Mouse (Mus musculus) midbrain, embryonic 14.5 days (tissue): Measurements from ENCODE around the gene Tbc1d19. TPM values are rescaled to one million over a fixed set of nuclear protein-coding genes. Genes with fewer than 3 reads are reported as not detected.

ENCODE experiments used
- ATAC-seq: fragments of 200-750 bp; cut with Nextera tagmentation; 2 replicates; pipeline ENCODE4 v1.8.0; 2017; ENCODE audit warnings: moderate number of reproducible peaks, moderate library complexity; ENCODE audit not compliant: low FRiP score, low TSS enrichment
- DNase-seq: peaks from one replicate; pipeline ENCODE4 v3.0.0-alpha.2; 2015
- H3K27ac ChIP-seq: fragments of 300-500 bp; sonication (generic); replicated peaks from 2 replicates; pipeline ENCODE4 v1.5.1; 2014; ENCODE audit warnings: mild to moderate bottlenecking, low read depth, low read length, moderate library complexity
- H3K27me3 ChIP-seq: fragments of 300-500 bp; sonication (generic); 2 replicates; pipeline ENCODE4 v1.6.1; 2014; ENCODE audit warnings: low read length, control low read depth, mixed read lengths; ENCODE audit not compliant: control insufficient read depth, insufficient read depth
- H3K36me3 ChIP-seq: fragments of 300-500 bp; sonication (generic); 2 replicates; pipeline ENCODE4 v1.6.1; 2014; ENCODE audit warnings: low read length, control low read depth; ENCODE audit not compliant: control insufficient read depth, insufficient read depth
- H3K4me1 ChIP-seq: fragments of 300-500 bp; sonication (generic); 2 replicates; pipeline ENCODE4 v1.6.1; 2014; ENCODE audit warnings: mild to moderate bottlenecking, antibody characterized with exemption, low read length, control low read depth; ENCODE audit not compliant: control insufficient read depth, insufficient read depth
- H3K4me2 ChIP-seq: fragments of 300-500 bp; sonication (generic); 2 replicates; pipeline ENCODE4 v1.6.1; 2014; ENCODE audit warnings: mild to moderate bottlenecking, low read length, moderate library complexity
- H3K4me3 ChIP-seq: fragments of 300-500 bp; sonication (generic); replicated peaks from 2 replicates; pipeline ENCODE4 v1.5.1; 2014; ENCODE audit warnings: low read depth, low read length
- H3K9ac ChIP-seq: fragments of 300-500 bp; sonication (generic); replicated peaks from 2 replicates; pipeline ENCODE4 v1.6.1; 2014; ENCODE audit warnings: mild to moderate bottlenecking, low read length, moderate library complexity
- H3K9me3 ChIP-seq: fragments of 300-500 bp; sonication (generic); 2 replicates; pipeline ENCODE4 v1.6.1; 2016; ENCODE audit warnings: low read length, control low read depth, mixed read lengths; ENCODE audit not compliant: control insufficient read depth
- WGBS: fragments of 180-500 bp; shearing (Covaris S2); extraction: QIAGEN DNeasy Blood & Tissue Kit; methylation state at CpG from one replicate; pipeline ENCODE4 v1.1.7; 2014; 5-methylcytosine and 5-hydroxymethylcytosine counted together
- polyA plus RNA-seq: library from polyadenylated mRNA; unstranded; fragments of >200 nt; fragmentation: Nextera tagmentation; extraction: Ambion mirVana; gene quantifications from 2 replicates; pipeline ENCODE4 v1.2.1, GENCODE M21; 2014

Tbc1d19 gene
- polyA plus RNA-seq, 1 experiment from 2014 or later, result 71.0 TPM

DNA sequence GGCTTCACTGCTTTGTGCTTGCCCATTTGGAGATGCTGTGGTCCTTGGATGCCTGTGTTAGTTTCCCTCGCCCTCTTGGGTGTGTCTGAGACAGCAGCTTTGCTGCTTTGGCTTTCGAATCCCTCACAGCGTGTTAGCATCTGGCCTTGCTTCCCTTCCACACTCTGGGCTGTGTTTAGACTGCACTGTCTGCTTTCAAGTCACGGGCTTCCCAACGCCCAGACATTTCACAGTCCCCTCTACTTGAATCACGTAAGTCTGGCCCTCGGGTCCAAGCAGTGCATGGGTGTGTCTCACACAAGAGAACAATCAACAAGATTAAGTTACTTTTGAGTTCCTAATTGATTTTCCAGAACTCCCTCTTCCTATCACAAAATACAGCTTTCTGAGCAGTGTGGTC lies 140.8 kb downstream of the Tbc1d19 start:
- H3K9me3 ChIP-seq, result no peaks in the 10 kb centered on the region
- H3K4me3 ChIP-seq, result no peak overlapping the region
- no peak overlapping the region for H3K4me2 ChIP-seq
- H3K36me3 ChIP-seq, result no peaks in the 10 kb centered on the region
- no peaks in the 10 kb centered on the region for H3K27me3 ChIP-seq
- DNase-seq (no peak), ATAC-seq (no peak)
- no peak overlapping the region for H3K9ac ChIP-seq
- H3K4me1 ChIP-seq, result no peaks in the 10 kb centered on the region
- WGBS, result 61% methylated on average over 7 of the region's 7 CpGs
- no peak overlapping the region for H3K27ac ChIP-seq

DNA sequence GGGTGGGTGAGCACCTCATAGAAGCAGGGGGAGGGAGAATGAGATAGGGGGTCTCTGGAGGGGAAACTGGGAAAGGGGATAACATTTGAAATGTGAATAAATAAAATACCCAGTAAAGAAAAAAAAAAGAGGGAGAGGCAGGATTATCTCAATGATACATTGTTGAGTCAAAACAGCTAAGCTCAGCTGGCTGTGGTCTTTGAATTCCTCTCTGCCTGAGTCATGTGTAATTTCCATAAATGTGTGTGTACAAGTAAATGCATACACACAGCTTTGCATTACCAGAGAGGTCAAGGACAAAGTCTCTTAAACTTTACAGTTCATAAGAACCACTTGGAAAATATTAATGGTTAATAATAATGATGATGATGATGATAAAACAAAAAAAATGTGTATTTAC lies 143.8 kb downstream of the Tbc1d19 start:
- ATAC-seq, result no peak
- Histone ChIP-seq H3K4me3 (no peak overlapping the region), H3K4me1 (no peaks in the 10 kb centered on the region), H3K4me2 (no peak overlapping the region), H3K36me3 (no peaks in the 10 kb centered on the region), H3K27ac (no peak overlapping the region), H3K9me3 (no peaks in the 10 kb centered on the region), H3K9ac (no peak overlapping the region), H3K27me3 (no peaks in the 10 kb centered on the region)
- no peak for DNase-seq

Other genes with a start within 250 kb of the Tbc1d19 start
- gene Cckar, start 101.9 kb upstream of the Tbc1d19 start, polyA plus RNA-seq, result 0.81 and 1.1 TPM in 2 replicates
- gene Stim2, start 188.9 kb downstream of the Tbc1d19 start, polyA plus RNA-seq, result 26.6 and 35.1 TPM in 2 replicates